Mouse (Mus musculus) ES-E14 (cell line): ENCODE data around the gene Krt23. TPM values are rescaled to one million over a fixed set of nuclear protein-coding genes. Genes with fewer than 3 reads are reported as not detected.

Source experiments
- DNase-seq: peaks from one replicate; pipeline ENCODE4 v3.0.0-alpha.2; 2013; ENCODE audit warnings: low read depth, low spot score
- H3K27ac ChIP-seq: 2 replicates; pipeline ENCODE4 v1.5.1; 2012; ENCODE audit warnings: low read depth, mild to moderate bottlenecking, low read length, moderate library complexity, mixed read lengths; ENCODE audit not compliant: poor library complexity, insufficient read depth, severe bottlenecking
- H3K36me3 ChIP-seq: 2 replicates; pipeline ENCODE4 v1.6.1; 2012; ENCODE audit warnings: mild to moderate bottlenecking, low read length, moderate library complexity, mixed read lengths; ENCODE audit not compliant: control insufficient read depth, poor library complexity, insufficient read depth, severe bottlenecking
- H3K4me1 ChIP-seq, 2 experiments: fragments of 150-350 bp in 1 of 2; sonication (generic) in 1 of 2; 2 replicates each; pipeline ENCODE4 v1.6.1; 2012; ENCODE audit warnings: low read length in 2 of 2, mild to moderate bottlenecking in 1 of 2, mixed read lengths in 1 of 2; ENCODE audit not compliant: control insufficient read depth in 2 of 2, insufficient read depth in 2 of 2, poor library complexity in 1 of 2
- H3K4me3 ChIP-seq, 2 experiments: fragments of 150-350 bp in 1 of 2; sonication (generic) in 1 of 2; 2 replicates each; pipeline ENCODE4 v1.5.1; 2012; ENCODE audit warnings: low read length in 2 of 2, low read depth in 1 of 2, mild to moderate bottlenecking in 1 of 2, mixed read lengths in 1 of 2; ENCODE audit not compliant: insufficient read depth in 1 of 2, poor library complexity in 1 of 2, severe bottlenecking in 1 of 2
- H3K9ac ChIP-seq: 2 replicates; pipeline ENCODE4 v1.6.1; 2012; ENCODE audit warnings: low read depth, mild to moderate bottlenecking, low read length, mixed read lengths; ENCODE audit not compliant: poor library complexity, insufficient read depth, severe bottlenecking
- H3K9me3 ChIP-seq: fragments of 150-350 bp; sonication (generic); 2 replicates; pipeline ENCODE4 v1.6.1; 2012; ENCODE audit warnings: low read depth, mild to moderate bottlenecking, low read length; ENCODE audit not compliant: control insufficient read depth, insufficient read depth
- CHD2 ChIP-seq: IDR thresholded peaks from 2 replicates; pipeline ENCODE4 v1.6.1; 2014; ENCODE audit warnings: mild to moderate bottlenecking, low read depth, low read length, inconsistent platforms
- HCFC1 ChIP-seq: IDR thresholded peaks from 2 replicates; pipeline ENCODE4 v1.6.1; 2012; ENCODE audit warnings: low read length, inconsistent platforms, borderline replicate concordance; ENCODE audit not compliant: insufficient read depth
- MAFK ChIP-seq: IDR thresholded peaks from 2 replicates; pipeline ENCODE4 v1.6.1; 2014; ENCODE audit warnings: mild to moderate bottlenecking, low read depth, low read length, inconsistent platforms; ENCODE audit not compliant: insufficient read depth
- ZC3H11A ChIP-seq: IDR thresholded peaks from 2 replicates; pipeline ENCODE4 v1.6.1; 2012; ENCODE audit warnings: low read depth, mild to moderate bottlenecking, inconsistent platforms, low read length, borderline replicate concordance
- ZNF384 ChIP-seq: IDR thresholded peaks from 2 replicates; pipeline ENCODE4 v1.6.1; 2012; ENCODE audit warnings: low read depth, low read length, inconsistent platforms
- in situ Hi-C, 2 experiments: fragments of 600-800 bp; cut with MboI; formaldehyde crosslinking; loops; one replicate each; pipeline ENCODE4 v1.15.1; 2025; ENCODE audit warnings: low sequenced_read_pairs in 2 of 2, inconsistent platforms in 1 of 2; ENCODE audit not compliant: unreplicated experiment in 2 of 2
- total RNA-seq: library from RNA; depleted of rRNA; stranded (reverse); fragments of 300-350 nt; gene quantifications from 2 replicates; pipeline ENCODE4 v1.2.3, GENCODE M21; 2012; rRNA removed

Gene Krt23
- 0.16 and 0.18 TPM in 2 replicates for total RNA-seq

DNA sequence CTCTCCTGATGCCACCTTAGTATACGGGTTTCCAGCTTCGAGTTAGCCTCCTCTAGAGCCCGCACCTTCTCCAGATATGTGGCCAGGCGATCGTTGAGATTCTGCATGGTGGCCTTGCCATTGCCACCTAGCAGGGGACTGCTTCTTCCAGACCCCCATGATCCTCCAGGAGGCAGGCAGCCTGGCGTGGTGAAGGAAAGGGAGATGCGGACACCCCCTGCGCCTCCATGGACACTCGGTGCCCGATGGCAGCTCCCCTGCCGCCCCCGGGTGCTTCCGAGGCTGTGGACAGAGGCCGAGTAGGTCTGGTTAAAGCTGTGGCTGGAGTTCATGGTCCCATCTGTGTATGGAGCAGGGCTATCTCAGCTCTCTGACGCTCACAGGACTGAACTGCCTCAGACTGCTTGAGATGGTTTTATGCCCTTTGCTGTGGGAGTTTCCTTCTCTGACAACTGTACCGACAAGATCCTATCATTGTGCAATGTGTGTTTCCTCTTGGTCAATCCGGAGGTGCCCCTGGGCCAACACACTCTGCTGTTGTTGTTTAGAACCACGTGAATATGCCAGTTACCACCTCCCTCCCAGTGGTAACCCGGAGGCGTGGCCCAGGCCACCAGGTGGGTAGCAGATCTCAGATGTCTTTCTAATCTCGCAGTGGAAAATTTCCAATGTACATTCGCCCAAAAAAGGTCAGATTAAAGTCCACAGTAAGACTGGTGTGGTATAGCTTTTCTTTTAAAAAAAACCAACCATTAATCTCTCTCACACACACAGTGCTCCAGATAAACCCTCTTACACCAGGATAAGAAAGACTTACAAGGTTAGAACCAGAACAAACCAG, at the start of gene Krt23:
Krt23 (minus strand) TSS at position 405 of the 841 bp plus-strand sequence.
- TF ChIP-seq HCFC1, result no peak
- TF ChIP-seq ZNF384, result no peak
- no peak for TF ChIP-seq ZC3H11A
- TF ChIP-seq CHD2, result no peak
- no peak for TF ChIP-seq MAFK
- no peak within 1 kb of the TSS for H3K27ac ChIP-seq
- H3K9me3 ChIP-seq, result no peaks in the 10 kb centered on the region
- no peaks in the 10 kb centered on the region for H3K4me1 ChIP-seq
- H3K36me3 ChIP-seq, result no peaks in the 10 kb centered on the region
- DNase-seq, result no peak
- no peak within 1 kb of the TSS for H3K9ac ChIP-seq
- no peak within 1 kb of the TSS for H3K4me3 ChIP-seq
- in situ Hi-C loops, result no loop called here

DNA sequence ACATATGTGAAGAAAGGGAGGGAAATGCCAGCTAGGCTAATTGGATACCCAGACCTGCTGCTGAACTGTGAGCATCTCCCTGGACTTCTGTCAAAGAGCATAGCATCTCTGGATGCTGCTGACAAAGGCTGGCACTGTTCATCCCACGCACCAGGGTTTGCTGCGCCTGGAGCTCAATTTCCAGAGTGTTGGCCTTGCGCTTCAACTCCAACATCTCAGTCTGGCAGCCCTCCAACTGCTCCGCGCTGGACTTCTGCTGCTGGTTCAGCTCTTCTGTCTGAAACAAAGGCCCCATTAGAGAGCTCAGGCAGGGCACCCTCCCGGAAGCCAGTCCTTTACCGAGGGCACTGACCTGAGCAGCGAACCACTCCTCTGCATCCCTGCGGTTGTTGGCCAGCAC, 46.8 kb upstream of the Krt23 start:
- H3K36me3 ChIP-seq, result no peaks in the 10 kb centered on the region
- H3K27ac ChIP-seq, result no peak overlapping the region
- DNase-seq, result no peak
- H3K9ac ChIP-seq, result no peak overlapping the region
- no peak overlapping the region for H3K4me3 ChIP-seq
- no peaks in the 10 kb centered on the region for H3K9me3 ChIP-seq
- no peak for TF ChIP-seq HCFC1
- no peak for TF ChIP-seq CHD2
- no peak for TF ChIP-seq ZC3H11A
- TF ChIP-seq ZNF384, result no peak
- no peak for TF ChIP-seq MAFK
- H3K4me1 ChIP-seq, result no peaks in the 10 kb centered on the region
- in situ Hi-C loops, result no loop called here

DNA sequence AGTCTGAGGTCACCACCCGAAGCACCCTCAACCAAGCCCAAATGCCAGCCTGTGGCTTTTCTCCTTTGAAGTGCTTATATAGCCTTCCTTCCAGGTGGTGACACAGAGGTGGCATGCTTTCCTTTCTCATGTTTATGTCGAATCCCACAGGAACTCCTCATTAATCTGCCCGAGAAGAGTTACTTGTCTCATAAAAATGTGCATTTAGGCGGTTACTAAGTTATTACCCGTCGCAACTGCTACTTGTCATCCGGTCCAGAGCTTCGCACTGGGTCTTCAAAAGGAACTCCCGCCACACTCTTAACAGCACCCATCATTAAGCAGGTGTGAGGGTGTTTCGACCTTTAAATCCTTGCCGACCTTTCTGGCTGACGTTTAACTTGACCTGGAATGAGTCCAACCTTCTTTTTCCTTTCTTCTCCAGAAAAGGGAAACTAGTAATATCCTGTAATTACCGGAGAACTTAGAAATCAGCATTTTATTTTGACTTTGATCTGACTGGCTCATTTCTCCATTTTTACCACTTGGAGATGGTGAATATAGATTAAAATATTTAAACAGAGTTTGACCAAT, 28.4 kb upstream of the Krt23 start, which contains the start of gene Krt39:
Krt39 (minus strand) TSS at position 51 of the 573 bp plus-strand sequence.
- Histone ChIP-seq H3K36me3 (no peaks in the 10 kb centered on the region), H3K4me1 (no peaks in the 10 kb centered on the region), H3K9ac (no peak within 1 kb of the TSS), H3K4me3 (no peak within 1 kb of the TSS), H3K27ac (no peak within 1 kb of the TSS), H3K9me3 (no peaks in the 10 kb centered on the region)
- no peak for DNase-seq
- in situ Hi-C loops, result no loop called here
- TF ChIP-seq ZC3H11A, result no peak
- no peak for TF ChIP-seq MAFK
- TF ChIP-seq HCFC1, result no peak
- no peak for TF ChIP-seq ZNF384
- TF ChIP-seq CHD2, result no peak

DNA sequence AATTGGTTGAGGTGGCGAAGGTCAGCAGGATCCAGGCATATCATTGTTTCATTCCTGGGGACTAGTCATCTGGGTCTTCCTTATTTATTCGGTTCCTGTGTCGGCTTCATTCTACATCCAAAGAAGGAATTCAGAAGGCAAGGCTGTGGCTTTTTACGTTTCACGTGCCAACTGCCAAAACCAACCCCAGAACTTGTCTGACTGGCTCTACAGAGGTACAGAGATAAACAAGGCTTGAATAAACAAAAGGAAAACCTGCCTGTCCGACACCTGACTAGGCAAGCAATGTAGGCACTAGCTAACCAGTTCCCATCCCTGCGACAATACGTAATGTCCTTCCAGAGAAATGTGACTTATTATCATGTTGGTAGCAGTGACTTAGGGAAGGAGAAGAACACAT, 21.2 kb upstream of the Krt23 start:
- Histone ChIP-seq H3K4me1 (no peaks in the 10 kb centered on the region), H3K9me3 (no peaks in the 10 kb centered on the region), H3K4me3 (no peak overlapping the region), H3K9ac (no peak overlapping the region), H3K36me3 (no peaks in the 10 kb centered on the region), H3K27ac (no peak overlapping the region)
- no peak for TF ChIP-seq MAFK
- no peak for TF ChIP-seq ZNF384
- TF ChIP-seq ZC3H11A, result no peak
- no peak for TF ChIP-seq CHD2
- TF ChIP-seq HCFC1, result no peak
- in situ Hi-C loops, result no loop called here
- DNase-seq, result no peak
